In the genomic region with DNA sequence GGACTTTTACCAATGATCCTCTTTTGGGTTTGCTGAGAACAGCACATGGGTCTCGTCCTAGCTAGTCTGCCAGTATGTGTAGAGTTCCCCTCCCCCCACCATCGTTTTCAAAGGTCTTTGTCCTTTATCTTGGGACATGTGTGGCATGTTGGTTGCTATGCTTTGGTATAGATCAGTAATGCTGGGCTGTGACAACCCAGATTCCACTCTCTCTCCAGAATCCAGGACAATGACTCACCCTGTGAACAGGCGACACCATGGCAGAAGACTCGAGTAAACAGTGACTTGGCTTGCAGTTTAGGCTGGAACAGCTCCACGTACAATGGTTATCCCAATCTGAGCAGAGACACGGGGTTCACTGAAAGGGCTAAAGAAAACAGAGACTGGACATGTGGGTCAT, we compare ENCODE assay signal across 23 mouse cellular contexts.
DNase-seq lines count a peak whose midpoint lies in the region; ATAC-seq and TF ChIP-seq lines count a peak whose summit lies in the region.
"Had no signal": no experiment of that assay in that cellular context is flagged by ENCODE, and none has a peak within 500 bp of the region (broad histone marks: within the 10 kb centered on the region; RNA-seq: fewer than 3 reads in every experiment).

No protein-coding gene starts in this region.

- WGBS in liver, adult 2 months: 15% methylated on average over 6 of the region's 6 CpGs
- 63% methylated on average over 6 of the region's 6 CpGs for WGBS in liver, embryonic 12.5 days (ENCODE audit: insufficient replicate concordance)
- whole genome bisulfite sequencing in lung, postnatal 0 days: 57% methylated on average over 6 of the region's 6 CpGs

- no peaks in the 10 kb centered on the region for H3K36me3 ChIP-seq in liver, adult 2 months (ENCODE audit: control insufficient read depth, insufficient read depth, low read length)
- H3K36me3 ChIP-seq in liver, embryonic 12.5 days: no peaks in the 10 kb centered on the region
- no peaks in the 10 kb centered on the region for H3K36me3 ChIP-seq in lung, postnatal 0 days (ENCODE audit: insufficient read depth, low read length)
- H3K36me3 ChIP-seq: forebrain, embryonic 10.5 days; heart, embryonic 12.5 days; heart, embryonic 15.5 days; hindbrain, embryonic 10.5 days; hindbrain, embryonic 13.5 days had no signal

- H3K27me3 ChIP-seq in liver, adult 2 months (ENCODE audit: control insufficient read depth, insufficient read depth, low read length): no peaks in the 10 kb centered on the region
- no peaks in the 10 kb centered on the region for H3K27me3 ChIP-seq in liver, embryonic 12.5 days (replicated peaks)
- H3K27me3 ChIP-seq in lung, postnatal 0 days (replicated peaks; ENCODE audit: insufficient read depth, low read length): no peaks in the 10 kb centered on the region; the same call in 1 of the 2 replicates
- H3K27me3 ChIP-seq: forebrain, embryonic 13.5 days; hindbrain, embryonic 13.5 days; Patski had no signal

- ATAC-seq in liver, embryonic 12.5 days: no peak
- no peak for ATAC-seq in lung, postnatal 0 days
- ATAC-seq: forebrain, embryonic 13.5 days; forebrain, embryonic 16.5 days; hindbrain, embryonic 16.5 days; Patski had no signal

- H3K4me3 ChIP-seq in liver, adult 2 months (ENCODE audit: insufficient read depth, low read depth, low read length): no peak overlapping the region
- H3K4me3 ChIP-seq in liver, embryonic 12.5 days: no peak overlapping the region
- no peak overlapping the region for H3K4me3 ChIP-seq in lung, postnatal 0 days (ENCODE audit: low read depth, low read length)
- no peak overlapping the region for H3K4me3 ChIP-seq in gastrocnemius, adult 2 months
- H3K4me3 ChIP-seq: forebrain, embryonic 10.5 days; forebrain, embryonic 13.5 days; heart, embryonic 12.5 days; heart, embryonic 15.5 days; hindbrain, embryonic 10.5 days; hindbrain, embryonic 13.5 days had no signal

- H3K9me3 ChIP-seq in liver, embryonic 12.5 days (replicated peaks): no peaks in the 10 kb centered on the region
- H3K9me3 ChIP-seq in lung, postnatal 0 days (ENCODE audit: low read length): no peaks in the 10 kb centered on the region
- H3K9me3 ChIP-seq: forebrain, embryonic 10.5 days; forebrain, embryonic 13.5 days; heart, embryonic 12.5 days; heart, embryonic 15.5 days; hindbrain, embryonic 10.5 days; hindbrain, embryonic 13.5 days had no signal

- no peak overlapping the region for H3K27ac ChIP-seq in liver, adult 2 months (replicated peaks; ENCODE audit: insufficient read depth, low read depth, low read length)
- H3K27ac ChIP-seq in liver, embryonic 12.5 days: no peak overlapping the region
- H3K27ac ChIP-seq in lung, postnatal 0 days (ENCODE audit: low read length): no peak overlapping the region
- H3K27ac ChIP-seq in gastrocnemius, adult 2 months: no peak overlapping the region
- H3K27ac ChIP-seq: forebrain, embryonic 10.5 days; forebrain, embryonic 13.5 days; heart, embryonic 15.5 days; hindbrain, embryonic 10.5 days; hindbrain, embryonic 13.5 days had no signal

- no peak overlapping the region for H3K9ac ChIP-seq in liver, adult 2 months (ENCODE audit: low read depth, low read length)
- no peak overlapping the region for H3K9ac ChIP-seq in liver, embryonic 12.5 days
- no peak overlapping the region for H3K9ac ChIP-seq in lung, postnatal 0 days (replicated peaks; ENCODE audit: low read depth)
- H3K9ac ChIP-seq: forebrain, embryonic 13.5 days; heart, embryonic 12.5 days; heart, embryonic 15.5 days; hindbrain, embryonic 13.5 days had no signal

- no peak for TF ChIP-seq POLR2A in liver, adult 2 months (IDR thresholded peaks at IDR 0.05; ENCODE audit: extremely low read depth, insufficient read depth, low read length)

- no peak overlapping the region for H3K4me2 ChIP-seq in liver, embryonic 12.5 days
- no peak overlapping the region for H3K4me2 ChIP-seq in lung, postnatal 0 days (replicated peaks; ENCODE audit: low read depth, low read length)
- H3K4me2 ChIP-seq: forebrain, embryonic 13.5 days; heart, embryonic 12.5 days; heart, embryonic 15.5 days; hindbrain, embryonic 13.5 days had no signal

- peak; percentile 29 for DNase-seq in adrenal gland, adult 2 months
- no peak for DNase-seq in adrenal gland, adult 18-20 months (ENCODE audit: low spot score in 2 of 2)
- peak; percentile 91 for DNase-seq in liver, adult 2 months (ENCODE audit: extremely low read depth, low read depth, low spot score)
- peak; percentile 18 for DNase-seq in lung, postnatal 14 days
- DNase-seq in lung, postnatal 0 days (ENCODE audit: low spot score): no peak
- no peak for DNase-seq in gastrocnemius, adult 2 months
- DNase-seq: adrenal gland, adult 8-10 months; cerebellum, adult 18-20 months; cerebellum, adult 9-10 months; cerebellum, postnatal 14 days; gastrocnemius, postnatal 14 days; heart, adult 11 months; heart, postnatal 10 days had no signal

- intact Hi-C loops in gastrocnemius, adult 2 months (cut with DNase I): no loop called here

- no peaks in the 10 kb centered on the region for H3K79me2 ChIP-seq in liver, adult 2 months (ENCODE audit: control insufficient read depth, insufficient read depth, low read length)

- no peak for TF ChIP-seq CTCF in liver, adult 2 months (IDR thresholded peaks at IDR 0.05; ENCODE audit: low read depth, low read length)
- TF ChIP-seq CTCF in lung, postnatal 0 days (IDR thresholded peaks at IDR 0.05): no peak
- TF ChIP-seq CTCF in gastrocnemius, adult 2 months (IDR thresholded peaks at IDR 0.05): no peak

- peaks cover 4% of the 10 kb centered on the region for H3K4me1 ChIP-seq in liver, adult 2 months (ENCODE audit: control insufficient read depth, insufficient read depth, low read length)
- no peaks in the 10 kb centered on the region for H3K4me1 ChIP-seq in liver, embryonic 12.5 days
- H3K4me1 ChIP-seq in lung, postnatal 0 days (ENCODE audit: insufficient read depth, low read depth, low read length): no peaks in the 10 kb centered on the region

- no peak for TF ChIP-seq EP300 in lung, postnatal 0 days (IDR thresholded peaks at IDR 0.05)

Comparison
In these comparisons a context has a peak if more than half of its experiments do, and no peak if none do; other contexts are left out.
1. DNase-seq: peak in adrenal gland, adult 2 months (single experiment), liver, adult 2 months (single experiment) and lung, postnatal 14 days (single experiment); none in adrenal gland, adult 18-20 months (0 of 2), lung, postnatal 0 days (single experiment) and gastrocnemius, adult 2 months (single experiment).